Mouse (Mus musculus) forebrain, embryonic 16.5 days (tissue): ENCODE measurements at regions not wholly inside any gene's neighbourhood (a gene's known extent, or its start where the extent isn't known, plus 50 kb on each side); places are given as distances from the start of the nearest gene placed in this dataset.

Experiments used
- ATAC-seq: fragments of 200-750 bp; cut with Nextera tagmentation; 2 replicates; pipeline ENCODE4 v1.8.0; 2017; ENCODE audit warnings: mild to moderate bottlenecking, moderate library complexity
- H3K27ac ChIP-seq: fragments of 300-500 bp; sonication (generic); 2 replicates; pipeline ENCODE4 v1.5.1; 2014; ENCODE audit warnings: low read length, control low read depth
- H3K27me3 ChIP-seq: fragments of 300-500 bp; sonication (generic); replicated peaks from 2 replicates; pipeline ENCODE4 v1.6.1; 2014; ENCODE audit warnings: low read length; ENCODE audit not compliant: control insufficient read depth, insufficient read depth
- H3K36me3 ChIP-seq: fragments of 300-500 bp; sonication (generic); 2 replicates; pipeline ENCODE4 v1.6.1; 2014; ENCODE audit not compliant: control insufficient read depth, insufficient read depth
- H3K4me1 ChIP-seq: fragments of 300-500 bp; sonication (generic); replicated peaks from 2 replicates; pipeline ENCODE4 v1.6.1; 2014; ENCODE audit warnings: low read length; ENCODE audit not compliant: control insufficient read depth, insufficient read depth
- H3K4me2 ChIP-seq: fragments of 300-500 bp; sonication (generic); 2 replicates; pipeline ENCODE4 v1.6.1; 2014; ENCODE audit warnings: mild to moderate bottlenecking, low read length, control low read depth
- H3K4me3 ChIP-seq: fragments of 300-500 bp; sonication (generic); replicated peaks from 2 replicates; pipeline ENCODE4 v1.5.1; 2014; ENCODE audit warnings: mild to moderate bottlenecking, low read length, control low read depth
- H3K9ac ChIP-seq: fragments of 300-500 bp; sonication (generic); replicated peaks from 2 replicates; pipeline ENCODE4 v1.6.1; 2014; ENCODE audit warnings: low read depth, low read length, control low read depth
- H3K9me3 ChIP-seq: fragments of 300-500 bp; sonication (generic); 2 replicates; pipeline ENCODE4 v1.6.1; 2016; ENCODE audit warnings: low read length; ENCODE audit not compliant: control insufficient read depth
- WGBS: fragments of 180-500 bp; shearing (Covaris S2); extraction: QIAGEN DNeasy Blood & Tissue Kit; methylation state at CpG from one replicate; pipeline ENCODE4 v1.1.7; 2014; 5-methylcytosine and 5-hydroxymethylcytosine counted together

DNA sequence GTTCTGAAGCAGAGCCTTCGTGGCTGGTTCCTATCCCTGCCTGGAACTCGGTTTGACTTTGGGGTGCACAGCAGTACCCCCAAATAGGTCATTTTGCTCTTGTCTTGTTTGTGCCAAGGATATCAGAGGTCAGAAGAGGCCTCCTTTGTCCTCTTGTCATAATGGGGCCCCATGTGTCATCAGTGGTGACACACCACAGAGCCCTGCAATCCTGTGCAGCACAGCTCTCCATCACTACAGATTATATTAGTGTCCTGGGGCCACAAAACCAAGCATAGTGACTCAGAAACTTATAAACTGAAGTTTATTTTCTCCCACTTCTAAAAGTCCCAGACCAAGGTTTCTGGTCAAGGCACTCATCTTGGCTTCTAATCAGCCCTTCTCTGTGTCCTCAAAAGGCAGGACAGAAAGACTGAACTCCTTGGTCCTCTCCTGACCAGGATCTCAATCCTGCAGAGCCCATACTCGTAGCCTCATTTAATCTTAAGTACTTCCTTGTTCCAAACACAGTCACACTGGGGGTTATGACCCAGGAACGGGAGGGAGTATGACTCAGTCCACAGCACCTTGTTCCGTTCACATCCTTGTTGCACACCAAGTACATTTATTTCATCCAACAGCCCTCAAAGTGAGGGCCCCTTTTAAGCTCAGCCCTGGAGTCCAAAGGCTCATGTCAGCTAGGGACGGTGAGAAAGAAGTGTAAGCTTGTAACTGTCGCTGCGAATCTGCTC lies 63.2 kb upstream of the Sox13 start:
- no peaks in the 10 kb centered on the region for H3K27me3 ChIP-seq
- no peak overlapping the region for H3K4me3 ChIP-seq
- H3K36me3 ChIP-seq, result no peaks in the 10 kb centered on the region
- H3K27ac ChIP-seq, result no peak overlapping the region
- 84% methylated on average over 8 of the region's 8 CpGs for WGBS
- peaks cover 9% of the 10 kb centered on the region for H3K4me1 ChIP-seq
- H3K9ac ChIP-seq, result no peak overlapping the region
- H3K4me2 ChIP-seq, result no peak overlapping the region
- ATAC-seq, result no peak
- H3K9me3 ChIP-seq, result no peaks in the 10 kb centered on the region

GRCm38 (mm10) chr1:133486370-133486769 lies 62.2 kb upstream of the Sox13 start:
- Histone ChIP-seq H3K4me3 (no peak overlapping the region), H3K9me3 (no peaks in the 10 kb centered on the region), H3K4me1 (no peaks in the 10 kb centered on the region; the same call in 1 of the 2 replicates), H3K4me2 (no peak overlapping the region), H3K9ac (no peak overlapping the region), H3K36me3 (no peaks in the 10 kb centered on the region), H3K27me3 (no peaks in the 10 kb centered on the region), H3K27ac (no peak overlapping the region)
- 77% methylated on average over 10 of the region's 10 CpGs for WGBS
- ATAC-seq, result no peak

DNA sequence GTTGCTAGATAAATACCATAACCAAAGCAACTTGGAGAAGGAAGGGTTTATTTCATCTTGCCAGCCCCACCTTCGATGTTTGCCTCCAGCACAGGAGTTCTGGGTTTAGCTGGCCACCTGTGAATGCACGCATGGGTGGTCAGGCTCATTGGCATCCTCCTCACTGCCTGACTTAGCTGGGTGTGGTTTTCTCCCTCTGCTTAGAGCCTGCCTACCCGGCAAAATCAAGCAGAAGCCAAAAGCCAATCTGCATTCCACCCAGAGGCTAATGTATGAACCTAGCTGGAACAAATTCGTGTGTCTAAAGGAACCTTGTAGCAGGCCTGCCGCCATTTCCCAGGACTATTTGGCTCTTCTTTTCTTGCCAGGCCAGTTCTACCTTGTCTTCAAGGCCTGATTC lies 58.7 kb upstream of the Sox13 start:
- no peaks in the 10 kb centered on the region for H3K9me3 ChIP-seq
- H3K27me3 ChIP-seq, result no peaks in the 10 kb centered on the region
- no peak overlapping the region for H3K9ac ChIP-seq
- H3K36me3 ChIP-seq, result no peaks in the 10 kb centered on the region
- ATAC-seq, result no peak
- no peaks in the 10 kb centered on the region for H3K4me1 ChIP-seq
- no peak overlapping the region for H3K4me2 ChIP-seq
- H3K27ac ChIP-seq, result no peak overlapping the region
- no peak overlapping the region for H3K4me3 ChIP-seq
- 56% methylated on average over 5 of the region's 5 CpGs for WGBS

DNA sequence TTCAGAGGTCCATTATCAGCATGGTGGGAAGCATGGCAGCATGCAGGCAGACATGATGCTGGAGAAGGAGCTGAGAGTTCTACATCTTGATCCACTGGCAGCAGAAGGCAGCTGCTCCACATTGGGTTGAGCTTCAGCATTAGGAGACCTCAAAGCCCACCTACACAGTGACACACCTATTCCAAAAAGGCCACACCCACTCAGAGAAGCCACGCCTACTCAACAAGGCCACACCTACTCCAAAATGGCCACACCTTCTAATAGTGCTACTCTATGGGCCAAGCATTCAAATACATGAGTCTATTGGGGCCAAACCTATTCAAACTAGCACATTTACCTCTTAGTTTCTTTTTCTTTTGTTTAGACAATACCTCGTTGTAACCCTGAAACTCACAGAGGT lies 50.4 kb upstream of the Sox13 start:
- Histone ChIP-seq H3K36me3 (no peaks in the 10 kb centered on the region), H3K27me3 (no peaks in the 10 kb centered on the region), H3K4me1 (no peaks in the 10 kb centered on the region), H3K9ac (no peak overlapping the region), H3K27ac (no peak overlapping the region), H3K9me3 (no peaks in the 10 kb centered on the region), H3K4me2 (no peak overlapping the region), H3K4me3 (no peak overlapping the region)
- ATAC-seq, result no peak
- 74% methylated on average over 2 of the region's 2 CpGs for WGBS
